Mouse (Mus musculus) heart, adult 10 weeks (tissue): Measurements from ENCODE around the gene Fxyd7. TPM values are rescaled to one million over a fixed set of nuclear protein-coding genes. Genes with fewer than 3 reads are reported as not detected.

ENCODE experiments used
- polyA plus RNA-seq: library from polyadenylated mRNA; stranded (reverse); fragments of 350-450 nt; fragmentation: Illumina TruSeq; extraction: RNeasy Lipid Tissue Mini Kit (QIAGEN cat#74804); gene quantifications from one replicate; pipeline ENCODE4 v1.2.3, GENCODE M21; 2014; ENCODE audit warnings: low read depth, low replicate concordance

Gene Fxyd7
- 2.0 TPM for polyA plus RNA-seq

DNA sequence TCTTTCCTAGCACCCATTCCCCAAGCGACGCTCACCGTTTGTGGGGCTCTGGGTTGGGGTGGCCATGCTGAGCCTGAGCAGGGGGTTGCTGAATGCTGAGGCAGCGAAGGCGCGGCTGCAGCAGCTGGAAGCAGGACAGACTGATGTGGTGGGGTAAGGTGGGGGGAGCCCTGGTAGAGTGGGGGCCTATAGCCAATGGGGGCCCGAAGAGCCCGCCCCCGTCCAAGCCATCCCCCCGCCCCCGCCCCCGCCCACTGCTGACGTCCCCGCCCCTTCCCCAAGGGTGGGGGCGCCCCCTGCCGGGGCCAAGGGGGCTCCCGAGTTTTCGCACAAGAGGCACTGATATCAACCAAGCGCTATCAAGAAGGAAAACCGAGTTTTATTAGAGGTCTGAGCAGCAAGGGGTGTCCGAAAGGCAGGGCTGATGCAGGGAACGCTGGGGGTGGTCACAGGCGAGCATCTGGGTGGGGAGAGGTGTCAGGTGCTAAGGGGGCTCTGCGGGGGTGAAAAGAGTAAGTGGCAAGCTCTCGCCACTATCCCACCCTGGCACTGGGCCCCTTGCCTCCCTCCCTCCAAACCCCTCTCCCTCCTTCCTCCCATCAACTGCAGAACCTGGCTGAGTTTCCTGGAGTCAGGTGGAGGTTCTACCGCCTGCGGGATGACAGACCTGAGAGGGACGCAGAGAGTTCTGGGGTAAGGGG is at the start of gene Fxyd7:
Gene Fxyd7, minus strand, starts transcription at position 147 of the 701 bp plus-strand sequence.

DNA sequence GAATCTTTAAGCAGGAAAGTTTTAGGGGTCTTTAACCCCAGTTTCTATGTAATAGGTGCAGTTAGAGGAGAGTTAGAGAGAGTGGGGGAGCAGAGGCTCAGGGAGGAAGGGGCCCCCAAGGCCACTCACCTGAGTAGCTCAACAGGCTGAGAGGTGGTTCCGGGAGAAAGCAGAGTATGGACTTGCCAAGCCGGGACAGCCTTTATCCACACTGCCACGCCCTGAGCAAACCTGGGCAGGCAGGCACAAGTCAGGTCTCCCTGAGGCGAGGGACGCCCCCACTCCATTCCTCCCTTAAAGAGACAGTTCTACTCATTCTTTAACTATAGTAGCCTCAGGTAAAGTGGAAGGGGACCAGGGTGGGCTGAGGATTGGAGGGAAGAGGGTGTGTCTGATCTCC is 25.2 kb upstream of the Fxyd7 start, which contains the start of gene Fxyd3:
Gene Fxyd3, minus strand, starts transcription at position 213 of the 400 bp plus-strand sequence.

DNA sequence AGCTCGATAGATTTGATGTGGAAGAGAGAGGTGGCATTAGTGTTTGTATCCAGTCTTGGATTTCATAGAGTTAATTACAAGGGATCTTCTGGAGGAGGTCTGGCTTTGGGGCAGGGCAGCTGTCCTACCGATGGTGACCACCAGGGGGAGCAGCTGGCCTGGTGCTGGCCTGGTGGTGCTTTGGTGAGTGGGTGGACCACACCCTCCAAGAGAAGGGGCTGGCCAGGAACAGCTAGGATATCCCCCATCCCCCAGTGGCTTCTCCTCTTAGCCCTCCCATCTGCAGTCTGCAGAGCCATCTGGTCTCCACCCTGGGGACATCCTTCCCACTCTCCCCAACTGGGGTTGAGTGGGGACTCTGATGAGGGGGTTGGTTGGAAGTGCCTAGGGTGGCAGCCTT is 7.8 kb upstream of the Fxyd7 start, which contains the start of gene Lgi4:
Gene Lgi4, plus strand, starts transcription at position 235 of the 400 bp plus-strand sequence.

DNA sequence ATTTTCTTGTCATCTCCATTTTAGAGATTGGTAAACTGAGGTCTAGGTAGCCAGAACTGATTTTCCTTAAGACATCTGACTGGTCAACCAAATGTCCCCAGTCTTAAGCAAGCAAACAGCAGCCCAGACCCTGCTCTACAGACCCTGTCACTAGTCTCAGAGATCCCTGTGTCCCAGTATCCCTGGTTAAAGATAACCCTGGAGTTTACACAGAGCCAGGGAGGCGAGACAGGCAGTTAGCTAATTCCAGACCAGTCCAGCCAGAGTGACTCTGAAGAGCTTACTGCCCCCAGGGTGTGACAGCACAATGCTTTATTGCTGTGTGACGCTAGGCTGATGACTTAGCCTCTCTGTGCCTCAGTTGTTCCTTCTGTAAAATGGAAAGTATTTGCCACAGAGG is 5.8 kb upstream of the Fxyd7 start, which contains the start of gene Fxyd1:
Gene Fxyd1, minus strand, starts transcription at position 129 of the 400 bp plus-strand sequence.

DNA sequence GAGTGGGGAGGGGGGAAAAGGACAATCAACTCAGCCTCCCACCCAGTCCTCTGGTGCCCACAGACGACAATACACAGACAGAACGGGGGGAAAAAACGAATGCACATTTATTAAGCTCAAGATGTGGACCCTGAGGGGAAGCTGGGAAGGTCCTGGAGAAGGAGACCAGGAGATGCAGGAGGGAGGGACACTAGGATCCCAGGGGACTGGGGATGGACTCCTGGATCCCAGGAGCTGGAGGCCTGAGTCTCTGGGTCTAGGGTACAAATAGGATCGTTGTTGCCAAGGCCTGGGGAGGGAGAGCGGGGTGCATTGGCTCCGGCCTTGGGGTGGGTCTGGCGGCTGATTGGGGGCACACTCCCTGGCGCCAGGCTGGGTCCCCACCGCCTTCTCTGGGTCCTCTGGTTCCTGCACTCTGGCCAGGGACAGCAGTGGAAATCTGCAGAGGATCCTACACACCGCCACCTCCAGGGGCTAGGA is 8.8 kb downstream of the Fxyd7 start, which contains the start of gene Fxyd5:
Gene Fxyd5, minus strand, starts transcription at position 51 of the 480 bp plus-strand sequence.

Other genes starting within 250 kb of the Fxyd7 start
- gene Ffar2, start 227.7 kb downstream of the Fxyd7 start, polyA plus RNA-seq, result not detected
- gene Ffar3, start 195.3 kb downstream of the Fxyd7 start, polyA plus RNA-seq, result not detected
- not detected for gene Ffar1, start 189.9 kb downstream of the Fxyd7 start, polyA plus RNA-seq
- gene Cd22, start 171.1 kb downstream of the Fxyd7 start, polyA plus RNA-seq, result 0.76 TPM
- 0.18 TPM for gene Mag, start 136.6 kb downstream of the Fxyd7 start, polyA plus RNA-seq
- gene Hamp2, start 126.8 kb downstream of the Fxyd7 start, polyA plus RNA-seq, result 6.3 TPM
- gene Hamp, start 107.4 kb downstream of the Fxyd7 start, polyA plus RNA-seq, result 44.7 TPM
- 166 TPM for gene Usf2, start 94.7 kb downstream of the Fxyd7 start, polyA plus RNA-seq
- gene Lsr, start 78.0 kb downstream of the Fxyd7 start, polyA plus RNA-seq, result 3.3 TPM
- gene Fam187b, start 77.7 kb downstream of the Fxyd7 start, polyA plus RNA-seq, result not detected
- gene Fxyd5, start 9.0 kb downstream of the Fxyd7 start, polyA plus RNA-seq, result 43.3 TPM
- gene Fxyd1, start 5.7 kb upstream of the Fxyd7 start, polyA plus RNA-seq, result 1,227 TPM
- 5.1 TPM for gene Lgi4, start 7.9 kb upstream of the Fxyd7 start, polyA plus RNA-seq
- gene Fxyd3, start 25.2 kb upstream of the Fxyd7 start, polyA plus RNA-seq, result 4.2 TPM
- gene Hpn, start 63.8 kb upstream of the Fxyd7 start, polyA plus RNA-seq, result 2.8 TPM
- gene Scn1b, start 75.5 kb upstream of the Fxyd7 start, polyA plus RNA-seq, result 16.1 TPM
- 43.0 TPM for gene Gramd1a, start 104.4 kb upstream of the Fxyd7 start, polyA plus RNA-seq
- not detected for gene Scgb2b2, start 239.0 kb upstream of the Fxyd7 start, polyA plus RNA-seq
- gene Scgb1b2, start 240.4 kb upstream of the Fxyd7 start, polyA plus RNA-seq, result not detected